Mouse (Mus musculus) hindbrain, postnatal 0 days (tissue): ENCODE data around the gene Cd200r2. TPM values are rescaled to one million over a fixed set of nuclear protein-coding genes. Genes with fewer than 3 reads are reported as not detected.

Experiments used
- ATAC-seq: fragments of 200-750 bp; cut with Nextera tagmentation; 2 replicates; pipeline ENCODE4 v1.8.0; 2017; ENCODE audit warnings: mild to moderate bottlenecking, moderate TSS enrichment, moderate library complexity
- DNase-seq: peaks from one replicate; pipeline ENCODE4 v3.0.0-alpha.2; 2015; ENCODE audit warnings: low spot score
- H3K27ac ChIP-seq: fragments of 300-500 bp; sonication (generic); 2 replicates; pipeline ENCODE4 v1.5.1; 2014; ENCODE audit warnings: mild to moderate bottlenecking
- H3K27me3 ChIP-seq: fragments of 300-500 bp; sonication (generic); 2 replicates; pipeline ENCODE4 v1.6.1; 2014; ENCODE audit warnings: low read length, mixed read lengths; ENCODE audit not compliant: insufficient read depth
- H3K36me3 ChIP-seq: fragments of 300-500 bp; sonication (generic); 2 replicates; pipeline ENCODE4 v1.6.1; 2014; ENCODE audit warnings: low read length, mixed read lengths; ENCODE audit not compliant: insufficient read depth
- H3K4me1 ChIP-seq: fragments of 300-500 bp; sonication (generic); 2 replicates; pipeline ENCODE4 v1.6.1; 2014; ENCODE audit warnings: antibody characterized with exemption, low read length, mixed read lengths; ENCODE audit not compliant: insufficient read depth
- H3K4me2 ChIP-seq: fragments of 300-500 bp; sonication (generic); 2 replicates; pipeline ENCODE4 v1.6.1; 2014; ENCODE audit warnings: low read depth, mild to moderate bottlenecking, low read length, moderate library complexity, mixed read lengths
- H3K4me3 ChIP-seq: fragments of 300-500 bp; sonication (generic); 2 replicates; pipeline ENCODE4 v1.5.1; 2014; ENCODE audit warnings: low read length
- H3K9ac ChIP-seq: fragments of 300-500 bp; sonication (generic); replicated peaks from 2 replicates; pipeline ENCODE4 v1.6.1; 2014; ENCODE audit warnings: mild to moderate bottlenecking, low read length, moderate library complexity, mixed read lengths
- H3K9me3 ChIP-seq: fragments of 300-500 bp; sonication (generic); 2 replicates; pipeline ENCODE4 v1.6.1; 2016; ENCODE audit warnings: low read length, mixed read lengths
- CTCF ChIP-seq: IDR thresholded peaks from 2 replicates; pipeline ENCODE4 v1.5.1; 2016; ENCODE audit warnings: antibody characterized with exemption, control low read depth, low read depth
- WGBS: fragments of 180-500 bp; shearing (Covaris S2); extraction: QIAGEN DNeasy Blood & Tissue Kit; methylation state at CpG from one replicate; pipeline ENCODE4 v1.1.7; 2014; 5-methylcytosine and 5-hydroxymethylcytosine counted together
- polyA plus RNA-seq: library from polyadenylated mRNA; unstranded; fragments of >200 nt; fragmentation: Nextera tagmentation; extraction: Ambion mirVana; gene quantifications from 2 replicates; pipeline ENCODE4 v1.2.1, GENCODE M21; 2015
- total RNA-seq: library from RNA; depleted of rRNA; stranded (reverse); fragments of >200 nt; gene quantifications from 2 replicates; pipeline ENCODE4 v1.2.3, GENCODE M21; 2014

The Cd200r2 gene
- total and polyA plus RNA-seq, 2 experiments from 2014 or later = not detected

- no peak overlapping the region for H3K4me2 ChIP-seq
- TF ChIP-seq CTCF = no peak
- no peaks in the 10 kb centered on the region for H3K27me3 ChIP-seq
- H3K36me3 ChIP-seq = no peaks in the 10 kb centered on the region
- H3K9ac ChIP-seq = no peak overlapping the region
- no peaks in the 10 kb centered on the region for H3K4me1 ChIP-seq
- no peaks in the 10 kb centered on the region for H3K9me3 ChIP-seq
- H3K27ac ChIP-seq = no peak overlapping the region
- no peak for DNase-seq
- 86% methylated on average over 6 of the region's 6 CpGs for WGBS
- no peak overlapping the region for H3K4me3 ChIP-seq
- no peak for ATAC-seq
Observed at GRCm38 (mm10) chr16:44877595-44877994, 10.7 kb downstream of the Cd200r2 start.

- Histone ChIP-seq H3K9ac (no peak overlapping the region), H3K27ac (no peak overlapping the region), H3K36me3 (no peaks in the 10 kb centered on the region), H3K27me3 (no peaks in the 10 kb centered on the region), H3K4me1 (no peaks in the 10 kb centered on the region), H3K9me3 (no peaks in the 10 kb centered on the region), H3K4me3 (no peak overlapping the region), H3K4me2 (no peak overlapping the region)
- ATAC-seq (no peak), DNase-seq (no peak)
- TF ChIP-seq CTCF = no peak
- WGBS = 77% methylated on average over 1 of the region's 1 CpGs
Observed at GRCm38 (mm10) chr16:44890814-44891213, 23.9 kb downstream of the Cd200r2 start.

- no peak for DNase-seq
- Histone ChIP-seq H3K9me3 (no peaks in the 10 kb centered on the region), H3K4me3 (no peak overlapping the region), H3K27ac (no peak overlapping the region), H3K9ac (no peak overlapping the region), H3K27me3 (no peaks in the 10 kb centered on the region), H3K4me2 (no peak overlapping the region), H3K36me3 (no peaks in the 10 kb centered on the region), H3K4me1 (no peaks in the 10 kb centered on the region)
- no peak for TF ChIP-seq CTCF
- 81% methylated on average over 1 of the region's 1 CpGs for WGBS
- no peak for ATAC-seq
Observed at GRCm38 (mm10) chr16:44932016-44932415, 65.1 kb downstream of the Cd200r2 start.

GRCm38 (mm10) chr16:44943468-44943867, 76.6 kb downstream of the Cd200r2 start, which contains the start of gene Cd200r3:
TSS of gene Cd200r3 (plus strand) at chr16:44943678.
- ATAC-seq = no peak
- no peaks in the 10 kb centered on the region for H3K4me1 ChIP-seq
- H3K27ac ChIP-seq = no peak within 1 kb of the TSS
- H3K9ac ChIP-seq = no peak within 1 kb of the TSS
- H3K4me3 ChIP-seq = no peak within 1 kb of the TSS
- 83% methylated on average over 3 of the region's 3 CpGs for whole genome bisulfite sequencing
- H3K9me3 ChIP-seq = no peaks in the 10 kb centered on the region
- no peak within 1 kb of the TSS for H3K4me2 ChIP-seq
- H3K27me3 ChIP-seq = no peaks in the 10 kb centered on the region
- H3K36me3 ChIP-seq = no peaks in the 10 kb centered on the region
- no peak for DNase-seq
- TF ChIP-seq CTCF = no peak

- no peak for TF ChIP-seq CTCF
- Histone ChIP-seq H3K9ac (no peak overlapping the region), H3K4me3 (no peak overlapping the region), H3K36me3 (no peaks in the 10 kb centered on the region), H3K4me2 (no peak overlapping the region), H3K27ac (no peak overlapping the region), H3K27me3 (no peaks in the 10 kb centered on the region), H3K4me1 (no peaks in the 10 kb centered on the region), H3K9me3 (no peaks in the 10 kb centered on the region)
- 67% methylated on average over 4 of the region's 4 CpGs for WGBS
- DNase-seq = no peak
- ATAC-seq = no peak
Observed at GRCm38 (mm10) chr16:44951360-44952114, 84.6 kb downstream of the Cd200r2 start.

GRCm38 (mm10) chr16:44962296-44962695, 95.4 kb downstream of the Cd200r2 start:
- no peaks in the 10 kb centered on the region for H3K36me3 ChIP-seq
- H3K27ac ChIP-seq = no peak overlapping the region
- TF ChIP-seq CTCF = no peak
- WGBS = 86% methylated on average over 2 of the region's 2 CpGs
- no peak for ATAC-seq
- DNase-seq = no peak
- no peaks in the 10 kb centered on the region for H3K9me3 ChIP-seq
- H3K4me1 ChIP-seq = no peaks in the 10 kb centered on the region
- no peak overlapping the region for H3K9ac ChIP-seq
- H3K4me2 ChIP-seq = no peak overlapping the region
- H3K4me3 ChIP-seq = no peak overlapping the region
- H3K27me3 ChIP-seq = no peaks in the 10 kb centered on the region

GRCm38 (mm10) chr16:44962777-44963176, 95.9 kb downstream of the Cd200r2 start:
- Histone ChIP-seq H3K9ac (no peak overlapping the region), H3K4me1 (no peaks in the 10 kb centered on the region), H3K36me3 (no peaks in the 10 kb centered on the region), H3K27me3 (no peaks in the 10 kb centered on the region), H3K4me3 (no peak overlapping the region), H3K27ac (no peak overlapping the region), H3K9me3 (no peaks in the 10 kb centered on the region), H3K4me2 (no peak overlapping the region)
- ATAC-seq (no peak), DNase-seq (no peak)
- 79% methylated on average over 2 of the region's 2 CpGs for WGBS
- TF ChIP-seq CTCF = no peak
